Mouse (Mus musculus): ENCODE measurements at regions not wholly inside any gene's neighbourhood (a gene's known extent, or its start where the extent isn't known, plus 50 kb on each side); places are given as distances from the start of the nearest gene placed in this dataset.
A peak's percentile ranks its signal among the peaks of the same experiment; 100 is the strongest.

DNA sequence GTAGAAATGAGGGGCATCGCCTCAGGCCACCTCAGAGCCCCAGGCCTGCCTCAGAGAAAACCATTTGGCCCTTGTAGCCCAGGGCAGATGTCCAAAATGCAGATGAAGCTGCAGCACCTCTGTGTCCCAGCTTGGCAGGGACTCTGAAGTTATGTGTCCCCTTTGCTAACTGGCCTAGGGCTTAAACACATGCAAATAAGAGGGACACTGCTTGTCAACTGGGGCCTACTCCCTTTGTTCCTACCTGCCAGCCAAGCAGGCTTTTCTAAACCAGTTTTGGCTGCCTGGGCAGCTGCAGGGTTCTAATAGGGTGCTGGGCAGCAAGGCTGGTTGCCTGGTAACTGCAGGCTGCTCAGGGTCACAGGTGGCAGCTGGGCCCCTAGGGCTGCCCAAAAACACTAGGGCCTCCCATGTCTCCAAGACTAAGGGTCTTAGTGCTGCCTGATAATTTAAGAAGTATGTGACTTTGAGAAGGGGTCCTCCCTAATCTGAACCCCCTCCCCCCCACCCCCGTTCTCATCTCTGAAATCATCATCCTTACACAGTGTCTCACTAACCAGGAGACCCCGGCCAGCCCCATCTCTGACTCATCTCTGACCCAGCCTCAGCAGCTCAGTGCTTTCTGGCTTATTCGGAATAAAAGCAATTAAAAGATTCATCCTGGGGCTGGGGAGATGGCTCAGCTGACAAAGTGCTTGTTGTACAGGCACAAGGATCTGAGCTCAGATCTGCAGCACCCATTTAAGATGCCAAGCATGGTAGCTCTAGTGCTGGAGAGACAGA, 158.3 kb downstream of the Tle3 start:
- H3K4me3 ChIP-seq (ENCODE audit: insufficient read depth, low read depth, low read length): no peak overlapping the region
- DNase-seq: peak; percentile 32
- no peaks in the 10 kb centered on the region for H3K27me3 ChIP-seq (replicated peaks; ENCODE audit: control insufficient read depth, insufficient read depth, low read length)
- no peaks in the 10 kb centered on the region for H3K36me3 ChIP-seq (ENCODE audit: control insufficient read depth, insufficient read depth, low read length)
- TF ChIP-seq POLR2A (IDR thresholded peaks at IDR 0.05; ENCODE audit: low read depth, low read length) (no peak), CTCF (conservative IDR thresholded peaks at IDR 0.05; ENCODE audit: insufficient read depth, insufficient read length, low read depth, low read length) (no peak)
- no peaks in the 10 kb centered on the region for H3K4me1 ChIP-seq (ENCODE audit: control insufficient read depth, insufficient read depth, low read length)
- no peak overlapping the region for H3K27ac ChIP-seq (ENCODE audit: insufficient read depth, low read depth, low read length)
- 79% methylated on average over 4 of the region's 4 CpGs for WGBS

DNA sequence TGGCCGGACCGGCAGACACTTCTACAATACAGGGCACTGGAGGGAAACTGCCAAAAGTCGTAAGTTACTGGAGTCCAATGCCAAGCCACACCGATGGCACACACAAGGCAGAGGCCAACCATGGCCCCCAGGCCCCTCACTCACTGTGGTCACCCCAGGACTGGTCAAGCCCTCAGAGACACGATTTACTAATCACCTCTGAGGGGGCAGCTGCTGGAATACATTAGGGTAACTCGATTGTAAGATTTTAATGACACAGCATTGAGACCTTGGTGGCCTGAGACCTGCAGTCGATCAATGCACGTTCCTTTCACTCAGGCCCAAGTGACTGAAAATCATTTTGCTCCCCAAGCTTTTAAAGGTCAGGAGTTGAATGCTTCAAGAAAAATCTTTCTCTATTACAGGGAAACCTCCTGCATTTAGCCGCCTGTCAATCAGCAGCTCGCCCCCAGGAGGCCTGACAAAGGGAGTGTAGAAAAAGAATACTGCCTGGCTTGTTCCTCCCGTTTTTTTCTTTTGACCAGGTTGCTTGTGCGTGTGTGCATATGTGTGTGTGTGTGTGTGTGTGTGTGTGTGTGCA, 156.2 kb downstream of the Tle3 start:
- Histone ChIP-seq H3K27me3 (replicated peaks; ENCODE audit: control insufficient read depth, insufficient read depth, low read length) (no peaks in the 10 kb centered on the region), H3K27ac (ENCODE audit: insufficient read depth, low read depth, low read length) (no peak overlapping the region), H3K36me3 (ENCODE audit: control insufficient read depth, insufficient read depth, low read length) (no peaks in the 10 kb centered on the region), H3K4me3 (ENCODE audit: insufficient read depth, low read depth, low read length) (no peak overlapping the region), H3K4me1 (ENCODE audit: control insufficient read depth, insufficient read depth, low read length) (no peaks in the 10 kb centered on the region)
- WGBS: 74% methylated on average over 12 of the region's 12 CpGs
- DNase-seq: no peak
- TF ChIP-seq CTCF (conservative IDR thresholded peaks at IDR 0.05; ENCODE audit: insufficient read depth, insufficient read length, low read depth, low read length): no peak
- TF ChIP-seq POLR2A (IDR thresholded peaks at IDR 0.05; ENCODE audit: low read depth, low read length): no peak

DNA sequence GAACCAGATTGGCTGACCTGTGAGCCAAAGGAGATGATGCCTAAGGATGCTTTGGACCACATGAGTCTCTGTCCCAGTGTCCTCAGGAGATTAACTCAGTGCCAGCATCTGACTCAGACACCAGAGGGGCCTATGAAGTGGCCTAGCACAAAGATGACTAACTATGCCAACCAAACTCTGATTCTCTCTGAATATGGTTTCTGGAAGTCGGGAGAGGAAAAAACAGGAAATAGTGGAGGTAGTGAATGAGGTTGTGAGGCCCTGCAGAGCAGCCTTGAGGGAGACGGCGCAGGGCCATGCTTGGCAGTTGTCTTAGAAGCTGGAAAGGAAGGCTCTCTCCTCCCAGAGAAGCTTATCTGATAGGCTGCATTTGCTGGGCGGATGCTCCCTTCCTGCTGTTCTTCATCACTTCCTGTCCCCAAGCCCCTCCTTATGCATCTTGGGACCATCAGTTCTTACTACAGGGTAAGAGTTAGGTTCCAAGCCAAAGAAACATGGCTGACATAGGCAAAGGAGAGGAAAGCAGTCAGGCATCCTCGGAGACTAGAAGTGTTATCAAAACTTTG, 155.4 kb downstream of the Tle3 start:
- 76% methylated on average over 5 of the region's 5 CpGs for WGBS

DNA sequence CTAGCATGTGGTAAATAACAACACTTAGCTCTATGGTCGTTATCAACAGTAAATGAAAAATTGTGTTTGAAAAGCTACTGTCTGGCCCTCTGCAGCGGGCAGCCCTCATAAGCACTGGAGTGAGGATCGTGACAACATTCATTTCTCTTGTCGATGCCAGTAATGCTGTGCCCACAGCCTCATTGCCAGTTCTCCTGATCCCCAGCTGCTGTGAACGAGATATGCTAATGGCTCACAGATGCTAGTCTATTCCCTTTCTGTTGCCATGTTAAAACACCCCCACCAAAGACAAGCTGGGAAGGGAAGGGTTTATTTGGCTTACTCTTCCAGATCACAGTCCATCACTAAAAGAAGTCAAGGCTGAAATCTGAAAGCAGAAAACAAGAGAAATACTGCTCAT, 148.0 kb downstream of the Tle3 start:
- no peak for TF ChIP-seq POLR2A (IDR thresholded peaks at IDR 0.05; ENCODE audit: low read depth, low read length)
- no peak for TF ChIP-seq CTCF (conservative IDR thresholded peaks at IDR 0.05; ENCODE audit: insufficient read depth, insufficient read length, low read depth, low read length)
- WGBS: 94% methylated on average over 5 of the region's 5 CpGs

More for the DNA sequence above, 155.4 kb downstream of the Tle3 start:
- TF ChIP-seq CTCF (conservative IDR thresholded peaks at IDR 0.05; ENCODE audit: insufficient read depth, insufficient read length, low read depth, low read length) (no peak), POLR2A (IDR thresholded peaks at IDR 0.05; ENCODE audit: low read depth, low read length) (no peak)
- H3K4me3 ChIP-seq (ENCODE audit: insufficient read depth, low read depth, low read length): no peak overlapping the region
- H3K4me1 ChIP-seq (ENCODE audit: control insufficient read depth, insufficient read depth, low read length): no peaks in the 10 kb centered on the region
- DNase-seq: no peak
- H3K27ac ChIP-seq (ENCODE audit: insufficient read depth, low read depth, low read length): no peak overlapping the region
- no peaks in the 10 kb centered on the region for H3K27me3 ChIP-seq (replicated peaks; ENCODE audit: control insufficient read depth, insufficient read depth, low read length)
- no peaks in the 10 kb centered on the region for H3K36me3 ChIP-seq (ENCODE audit: control insufficient read depth, insufficient read depth, low read length)

DNA sequence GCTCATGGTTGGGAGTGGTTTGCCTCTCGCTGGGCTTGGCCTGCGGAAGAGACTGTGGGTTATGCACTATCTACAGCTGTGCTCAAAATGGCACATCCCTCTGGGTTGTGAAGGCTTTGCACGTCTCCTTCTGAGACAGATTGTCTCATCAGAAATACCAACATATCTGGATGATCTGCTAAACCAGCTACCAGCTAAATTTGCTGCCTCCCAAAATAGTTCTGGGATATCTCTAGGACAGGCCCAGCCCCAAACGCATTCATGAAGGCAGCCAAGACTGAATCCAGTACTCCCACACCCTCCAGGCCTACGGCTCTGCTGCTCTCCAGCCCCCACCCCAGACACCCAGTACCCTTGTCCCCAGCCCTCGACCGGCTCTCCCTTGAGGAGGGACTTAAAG, 145.7 kb downstream of the Tle3 start:
- 90% methylated on average over 7 of the region's 7 CpGs for WGBS
- H3K27ac ChIP-seq (ENCODE audit: insufficient read depth, low read depth, low read length): no peak overlapping the region
- no peaks in the 10 kb centered on the region for H3K36me3 ChIP-seq (ENCODE audit: control insufficient read depth, insufficient read depth, low read length)
- H3K4me3 ChIP-seq (ENCODE audit: insufficient read depth, low read depth, low read length): no peak overlapping the region
- no peak for DNase-seq
- H3K4me1 ChIP-seq (ENCODE audit: control insufficient read depth, insufficient read depth, low read length): no peaks in the 10 kb centered on the region
- no peak for TF ChIP-seq POLR2A (IDR thresholded peaks at IDR 0.05; ENCODE audit: low read depth, low read length)
- TF ChIP-seq CTCF (conservative IDR thresholded peaks at IDR 0.05; ENCODE audit: insufficient read depth, insufficient read length, low read depth, low read length): no peak
- H3K27me3 ChIP-seq (replicated peaks; ENCODE audit: control insufficient read depth, insufficient read depth, low read length): no peaks in the 10 kb centered on the region

More for the DNA sequence above, 148.0 kb downstream of the Tle3 start:
- Histone ChIP-seq H3K27ac (ENCODE audit: insufficient read depth, low read depth, low read length) (no peak overlapping the region), H3K4me1 (ENCODE audit: control insufficient read depth, insufficient read depth, low read length) (no peaks in the 10 kb centered on the region), H3K4me3 (ENCODE audit: insufficient read depth, low read depth, low read length) (no peak overlapping the region), H3K27me3 (replicated peaks; ENCODE audit: control insufficient read depth, insufficient read depth, low read length) (no peaks in the 10 kb centered on the region), H3K36me3 (ENCODE audit: control insufficient read depth, insufficient read depth, low read length) (no peaks in the 10 kb centered on the region)
- DNase-seq: no peak

DNA sequence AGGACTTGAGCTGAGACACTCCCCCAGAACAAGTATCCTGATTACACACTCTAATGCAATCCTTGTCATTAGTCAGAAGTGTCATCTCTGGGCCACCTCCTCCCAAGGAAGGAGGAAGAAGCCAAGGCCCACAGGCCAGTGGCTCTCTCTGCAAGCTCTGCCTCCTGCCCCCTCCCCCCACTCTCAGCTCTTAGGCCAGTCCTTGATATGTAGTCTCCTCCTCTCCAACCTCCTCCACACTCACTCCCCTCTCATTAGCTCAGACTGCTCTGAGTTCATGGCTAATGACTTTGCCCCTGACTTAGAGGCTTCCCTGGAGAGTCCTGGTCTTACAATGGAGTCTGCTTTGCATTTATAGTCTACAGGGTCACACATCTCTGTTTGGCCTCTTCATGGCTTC, 139.3 kb downstream of the Tle3 start:
- no peak for DNase-seq
- 0 out of 2 replicates have a peak, but pooled peaks cover 2% of the 10 kb centered on the region for H3K27me3 ChIP-seq (replicated peaks; ENCODE audit: control insufficient read depth, insufficient read depth, low read length)
- no peaks in the 10 kb centered on the region for H3K36me3 ChIP-seq (ENCODE audit: control insufficient read depth, insufficient read depth, low read length)

DNA sequence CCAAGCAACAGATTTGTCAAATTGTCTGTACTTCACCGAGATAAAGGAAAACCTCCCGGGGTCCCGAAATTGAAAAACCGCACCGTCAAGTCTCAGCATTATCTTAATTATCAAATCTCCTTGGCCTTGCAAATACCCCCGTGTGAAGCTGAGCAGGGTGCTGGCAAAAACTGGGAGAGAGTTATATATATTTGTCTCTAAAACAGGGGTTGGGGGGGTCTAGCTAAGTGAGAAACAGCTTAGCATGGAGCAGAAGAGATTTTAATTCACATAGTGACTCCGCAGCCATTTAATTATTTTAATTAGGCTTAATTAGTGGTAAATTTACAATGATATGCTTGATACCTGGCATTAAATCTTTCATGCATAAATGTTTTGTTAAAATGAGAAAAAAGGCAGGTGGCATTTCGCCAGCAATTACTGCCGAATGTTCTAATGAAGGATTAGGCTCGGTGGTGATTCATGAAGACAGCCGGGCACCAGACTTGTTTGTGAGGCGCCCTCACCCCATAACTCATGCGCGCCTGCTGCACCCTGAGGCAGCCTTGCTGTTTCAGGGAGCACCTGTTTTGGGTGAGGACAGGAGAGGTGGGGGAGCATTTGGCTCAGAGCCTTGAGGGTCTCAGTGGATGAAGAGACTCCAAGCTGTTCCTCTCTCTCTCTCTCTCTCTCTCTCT, 138.2 kb downstream of the Tle3 start:
- Histone ChIP-seq H3K36me3 (ENCODE audit: control insufficient read depth, insufficient read depth, low read length) (no peaks in the 10 kb centered on the region), H3K4me3 (ENCODE audit: insufficient read depth, low read depth, low read length) (no peak overlapping the region), H3K27me3 (replicated peaks; ENCODE audit: control insufficient read depth, insufficient read depth, low read length) (0 out of 2 replicates have a peak, but pooled peaks cover 2% of the 10 kb centered on the region), H3K27ac (ENCODE audit: insufficient read depth, low read depth, low read length) (no peak overlapping the region), H3K4me1 (ENCODE audit: control insufficient read depth, insufficient read depth, low read length) (no peaks in the 10 kb centered on the region)
- DNase-seq: no peak
- 29% methylated on average over 14 of the region's 14 CpGs for WGBS
- TF ChIP-seq POLR2A (IDR thresholded peaks at IDR 0.05; ENCODE audit: low read depth, low read length) (no peak), CTCF (conservative IDR thresholded peaks at IDR 0.05; ENCODE audit: insufficient read depth, insufficient read length, low read depth, low read length) (no peak)

More for the DNA sequence above, 139.3 kb downstream of the Tle3 start:
- TF ChIP-seq CTCF (conservative IDR thresholded peaks at IDR 0.05; ENCODE audit: insufficient read depth, insufficient read length, low read depth, low read length) (no peak), POLR2A (IDR thresholded peaks at IDR 0.05; ENCODE audit: low read depth, low read length) (no peak)
- Histone ChIP-seq H3K4me1 (ENCODE audit: control insufficient read depth, insufficient read depth, low read length) (no peaks in the 10 kb centered on the region), H3K4me3 (ENCODE audit: insufficient read depth, low read depth, low read length) (no peak overlapping the region), H3K27ac (ENCODE audit: insufficient read depth, low read depth, low read length) (no peak overlapping the region)
